Mouse (Mus musculus) forebrain, embryonic 11.5 days (tissue): ENCODE data around the gene Cdkn2c. TPM values are rescaled to one million over a fixed set of nuclear protein-coding genes. Genes with fewer than 3 reads are reported as not detected.
"Not testable (repeated sequence)": the region's sequence is repeated elsewhere in the genome, so short reads cannot be mapped to it uniquely, and the experiment has no call there.

Experiments
- ATAC-seq: fragments of 200-750 bp; cut with Nextera tagmentation; replicated peaks from 2 replicates; pipeline ENCODE4 v1.8.0; 2017; ENCODE audit warnings: moderate TSS enrichment; ENCODE audit not compliant: low FRiP score
- DNase-seq: peaks from one replicate; pipeline ENCODE4 v3.0.0-alpha.2; 2017; ENCODE audit warnings: low spot score
- H3K27ac ChIP-seq: fragments of 300-500 bp; sonication (generic); 2 replicates; pipeline ENCODE4 v1.5.1; 2014; ENCODE audit warnings: low read depth, low read length
- H3K27me3 ChIP-seq: fragments of 300-500 bp; sonication (generic); 2 replicates; pipeline ENCODE4 v1.6.1; 2014; ENCODE audit warnings: mild to moderate bottlenecking, low read length, mixed read lengths; ENCODE audit not compliant: control insufficient read depth, insufficient read depth
- H3K36me3 ChIP-seq: fragments of 300-500 bp; sonication (generic); 2 replicates; pipeline ENCODE4 v1.6.1; 2014; ENCODE audit warnings: mild to moderate bottlenecking, low read length, moderate library complexity, mixed read lengths; ENCODE audit not compliant: control insufficient read depth, insufficient read depth
- H3K4me1 ChIP-seq: fragments of 300-500 bp; sonication (generic); replicated peaks from 2 replicates; pipeline ENCODE4 v1.6.1; 2014; ENCODE audit warnings: low read length, mixed read lengths; ENCODE audit not compliant: control insufficient read depth, insufficient read depth
- H3K4me2 ChIP-seq: fragments of 300-500 bp; sonication (generic); 2 replicates; pipeline ENCODE4 v1.6.1; 2014; ENCODE audit warnings: low read depth, mild to moderate bottlenecking, low read length, moderate library complexity, mixed read lengths; ENCODE audit not compliant: severe bottlenecking
- H3K4me3 ChIP-seq: fragments of 300-500 bp; sonication (generic); 2 replicates; pipeline ENCODE4 v1.5.1; 2014; ENCODE audit warnings: low read depth, low read length
- H3K9ac ChIP-seq: fragments of 300-500 bp; sonication (generic); 2 replicates; pipeline ENCODE4 v1.6.1; 2014; ENCODE audit warnings: low read length
- H3K9me3 ChIP-seq: fragments of 300-500 bp; sonication (generic); 2 replicates; pipeline ENCODE4 v1.6.1; 2016; ENCODE audit warnings: low read length, mixed read lengths; ENCODE audit not compliant: control insufficient read depth
- WGBS: fragments of 180-500 bp; shearing (Covaris S2); extraction: QIAGEN DNeasy Blood & Tissue Kit; methylation state at CpG from one replicate; pipeline ENCODE4 v1.1.7; 2014; 5-methylcytosine and 5-hydroxymethylcytosine counted together
- polyA plus RNA-seq: library from polyadenylated mRNA; unstranded; fragments of >200 nt; fragmentation: Nextera tagmentation; extraction: Ambion mirVana; gene quantifications from 2 replicates; pipeline ENCODE4 v1.2.1, GENCODE M21; 2014

Cdkn2c gene
- polyA plus RNA-seq, result 9.3 and 9.5 TPM in 2 replicates

GRCm38 (mm10) chr4:109666461-109667269, at the start of gene Cdkn2c:
Gene Cdkn2c, minus strand, starts transcription at chr4:109667189.
- under 1% methylated on average over 61 of the region's 64 CpGs for WGBS
- ATAC-seq (peak; percentile 95), DNase-seq (peak; percentile 91)
- no peaks in the 10 kb centered on the region for H3K9me3 ChIP-seq
- H3K27me3 ChIP-seq, result peaks cover 16% of the 10 kb centered on the region
- peak within 1 kb of the TSS; percentile 87 for H3K9ac ChIP-seq
- H3K36me3 ChIP-seq, result no peaks in the 10 kb centered on the region
- peaks cover 13% of the 10 kb centered on the region; the same call in 1 of the 2 replicates for H3K4me1 ChIP-seq
- H3K4me3 ChIP-seq, result peak within 1 kb of the TSS; percentile 66
- peak within 1 kb of the TSS; percentile 81 for H3K27ac ChIP-seq
- peak within 1 kb of the TSS; percentile 94 for H3K4me2 ChIP-seq

- H3K27me3 ChIP-seq, result no peaks in the 10 kb centered on the region
- H3K4me3 ChIP-seq, result no peak overlapping the region
- no peaks in the 10 kb centered on the region for H3K9me3 ChIP-seq
- no peaks in the 10 kb centered on the region for H3K36me3 ChIP-seq
- WGBS, result 90% methylated on average over 2 of the region's 2 CpGs
- H3K27ac ChIP-seq, result no peak overlapping the region
- H3K4me2 ChIP-seq, result no peak overlapping the region
- H3K4me1 ChIP-seq, result no peaks in the 10 kb centered on the region
- DNase-seq, result no peak
- no peak for ATAC-seq
- no peak overlapping the region for H3K9ac ChIP-seq
Measured at GRCm38 (mm10) chr4:109705349-109705748, 38.4 kb upstream of the Cdkn2c start.

GRCm38 (mm10) chr4:109703568-109703967, 36.6 kb upstream of the Cdkn2c start:
- Histone ChIP-seq H3K4me3 (no peak overlapping the region), H3K27ac (no peak overlapping the region), H3K36me3 (no peaks in the 10 kb centered on the region), H3K27me3 (no peaks in the 10 kb centered on the region), H3K4me1 (no peaks in the 10 kb centered on the region), H3K4me2 (no peak overlapping the region), H3K9ac (no peak overlapping the region), H3K9me3 (no peaks in the 10 kb centered on the region)
- ATAC-seq (no peak), DNase-seq (no peak)

- H3K27ac ChIP-seq, H3K36me3 ChIP-seq, H3K4me2 ChIP-seq, DNase-seq, H3K27me3 ChIP-seq, H3K4me3 ChIP-seq, ATAC-seq, H3K4me1 ChIP-seq, H3K9me3 ChIP-seq, H3K9ac ChIP-seq: not testable (repeated sequence)
- 92% methylated on average over 3 of the region's 3 CpGs for WGBS
Measured at GRCm38 (mm10) chr4:109700727-109701126, 33.7 kb upstream of the Cdkn2c start.

GRCm38 (mm10) chr4:109692674-109693073, 25.7 kb upstream of the Cdkn2c start:
- DNase-seq, result no peak
- H3K27me3 ChIP-seq, result no peaks in the 10 kb centered on the region
- no peak overlapping the region for H3K9ac ChIP-seq
- no peaks in the 10 kb centered on the region for H3K4me1 ChIP-seq
- ATAC-seq, result no peak
- no peak overlapping the region for H3K4me3 ChIP-seq
- H3K4me2 ChIP-seq, result no peak overlapping the region
- no peaks in the 10 kb centered on the region for H3K36me3 ChIP-seq
- H3K27ac ChIP-seq, result no peak overlapping the region
- no peaks in the 10 kb centered on the region; the same call in 1 of the 2 replicates for H3K9me3 ChIP-seq

GRCm38 (mm10) chr4:109683561-109683960, 16.6 kb upstream of the Cdkn2c start:
- H3K4me3 ChIP-seq, result no peak overlapping the region
- no peak for DNase-seq
- H3K4me1 ChIP-seq, result no peaks in the 10 kb centered on the region
- WGBS, result 64% methylated on average over 2 of the region's 2 CpGs
- no peaks in the 10 kb centered on the region for H3K36me3 ChIP-seq
- no peak overlapping the region for H3K4me2 ChIP-seq
- no peaks in the 10 kb centered on the region for H3K9me3 ChIP-seq
- no peak overlapping the region for H3K27ac ChIP-seq
- ATAC-seq, result no peak
- no peak overlapping the region for H3K9ac ChIP-seq
- H3K27me3 ChIP-seq, result no peaks in the 10 kb centered on the region

- no peaks in the 10 kb centered on the region for H3K27me3 ChIP-seq
- WGBS, result 0% methylated on average over 3 of the region's 3 CpGs
- no peaks in the 10 kb centered on the region for H3K36me3 ChIP-seq
- ATAC-seq (peak; percentile 16; the same call in 1 of the 2 replicates), DNase-seq (no peak)
- H3K9ac ChIP-seq, result peak overlapping the region; percentile 87
- no peaks in the 10 kb centered on the region for H3K9me3 ChIP-seq
- peak overlapping the region; percentile 56 for H3K4me2 ChIP-seq
- no peaks in the 10 kb centered on the region for H3K4me1 ChIP-seq
- peak overlapping the region; percentile 83 for H3K4me3 ChIP-seq
- peak overlapping the region; percentile 86 for H3K27ac ChIP-seq
Measured at GRCm38 (mm10) chr4:109677221-109677620, 10.2 kb upstream of the Cdkn2c start.

- Histone ChIP-seq H3K9me3 (no peaks in the 10 kb centered on the region), H3K27ac (peak within 1 kb of the TSS; percentile 86), H3K9ac (peak within 1 kb of the TSS; percentile 87), H3K4me1 (no peaks in the 10 kb centered on the region), H3K27me3 (no peaks in the 10 kb centered on the region), H3K4me2 (peak within 1 kb of the TSS; percentile 65), H3K4me3 (peak within 1 kb of the TSS; percentile 83), H3K36me3 (no peaks in the 10 kb centered on the region)
- ATAC-seq (peak; percentile 97), DNase-seq (peak; percentile 98)
- under 1% methylated on average over 101 of the region's 107 CpGs for WGBS
Measured at GRCm38 (mm10) chr4:109676218-109677215, 9.5 kb upstream of the Cdkn2c start, which contains the start of gene Faf1. Gene Faf1, plus strand, starts transcription at chr4:109676588.
